Mouse (Mus musculus) liver, embryonic 11.5 days (tissue): ENCODE results near the gene Aldh1a7. TPM values are rescaled to one million over a fixed set of nuclear protein-coding genes. Genes with fewer than 3 reads are reported as not detected.
"Not testable (repeated sequence)": the region's sequence is repeated elsewhere in the genome, so short reads cannot be mapped to it uniquely, and the experiment has no call there.

Experiments
- ATAC-seq: fragments of 200-750 bp; cut with Nextera tagmentation; replicated peaks from 2 replicates; pipeline ENCODE4 v1.8.0; 2017; ENCODE audit warnings: moderate number of reproducible peaks, mild to moderate bottlenecking, moderate TSS enrichment, moderate library complexity; ENCODE audit not compliant: low FRiP score
- DNase-seq: peaks from one replicate; pipeline ENCODE4 v3.0.0-alpha.2; 2017; ENCODE audit warnings: low spot score
- H3K27ac ChIP-seq: fragments of 300-500 bp; sonication (generic); 2 replicates; pipeline ENCODE4 v1.5.1; 2014; ENCODE audit warnings: mild to moderate bottlenecking, low read depth, low read length, control low read depth
- H3K27me3 ChIP-seq: fragments of 300-500 bp; sonication (generic); replicated peaks from 2 replicates; pipeline ENCODE4 v1.6.1; 2014; ENCODE audit warnings: low read length, mixed read lengths; ENCODE audit not compliant: control insufficient read depth, insufficient read depth
- H3K36me3 ChIP-seq: fragments of 300-500 bp; sonication (generic); 2 replicates; pipeline ENCODE4 v1.6.1; 2014; ENCODE audit warnings: mild to moderate bottlenecking, low read length, moderate library complexity, mixed read lengths; ENCODE audit not compliant: control insufficient read depth, insufficient read depth
- H3K4me1 ChIP-seq: fragments of 300-500 bp; sonication (generic); replicated peaks from 2 replicates; pipeline ENCODE4 v1.6.1; 2014; ENCODE audit warnings: low read length, mixed read lengths; ENCODE audit not compliant: control insufficient read depth, insufficient read depth
- H3K4me2 ChIP-seq: fragments of 300-500 bp; sonication (generic); 2 replicates; pipeline ENCODE4 v1.6.1; 2014; ENCODE audit warnings: mild to moderate bottlenecking, control low read depth, moderate library complexity
- H3K4me3 ChIP-seq: fragments of 300-500 bp; sonication (generic); 2 replicates; pipeline ENCODE4 v1.5.1; 2014; ENCODE audit warnings: low read depth, low read length, control low read depth
- H3K9ac ChIP-seq: fragments of 300-500 bp; sonication (generic); 2 replicates; pipeline ENCODE4 v1.6.1; 2014; ENCODE audit warnings: low read depth, low read length, control low read depth
- H3K9me3 ChIP-seq: fragments of 300-500 bp; sonication (generic); 2 replicates; pipeline ENCODE4 v1.6.1; 2016; ENCODE audit warnings: low read length, inconsistent platforms, mixed read lengths; ENCODE audit not compliant: control insufficient read depth
- WGBS: fragments of 180-500 bp; shearing (Covaris S2); extraction: QIAGEN DNeasy Blood & Tissue Kit; methylation state at CpG from one replicate; pipeline ENCODE4 v1.1.7; 2014; 5-methylcytosine and 5-hydroxymethylcytosine counted together
- polyA plus RNA-seq: library from polyadenylated mRNA; unstranded; fragments of >200 nt; fragmentation: Nextera tagmentation; extraction: Ambion mirVana; gene quantifications from 2 replicates; pipeline ENCODE4 v1.2.1, GENCODE M21; 2014

Aldh1a7 gene
- polyA plus RNA-seq, 1 experiment from 2014 or later: 0.96 TPM

- H3K4me1 ChIP-seq: no peaks in the 10 kb centered on the region
- no peaks in the 10 kb centered on the region for H3K9me3 ChIP-seq
- H3K27me3 ChIP-seq: no peaks in the 10 kb centered on the region
- WGBS: 72% methylated on average over 1 of the region's 1 CpGs
- H3K4me2 ChIP-seq: no peak overlapping the region
- no peak overlapping the region for H3K9ac ChIP-seq
- ATAC-seq (no peak; the same call in 1 of the 2 replicates), DNase-seq (no peak)
- no peak overlapping the region for H3K27ac ChIP-seq
- H3K4me3 ChIP-seq: no peak overlapping the region
- no peaks in the 10 kb centered on the region for H3K36me3 ChIP-seq
Observed at GRCm38 (mm10) chr19:20653082-20653676, 74.2 kb downstream of the Aldh1a7 start.

- no peak for ATAC-seq
- H3K4me2 ChIP-seq: no peak overlapping the region
- 39% methylated on average over 2 of the region's 2 CpGs for WGBS
- H3K4me3 ChIP-seq: no peak overlapping the region
- H3K27ac ChIP-seq: no peak overlapping the region
- no peaks in the 10 kb centered on the region for H3K27me3 ChIP-seq
- no peaks in the 10 kb centered on the region for H3K9me3 ChIP-seq
- DNase-seq: no peak
- H3K36me3 ChIP-seq: no peaks in the 10 kb centered on the region
- H3K9ac ChIP-seq: no peak overlapping the region
- H3K4me1 ChIP-seq: no peaks in the 10 kb centered on the region
Observed at GRCm38 (mm10) chr19:20650008-20650407, 77.4 kb downstream of the Aldh1a7 start.

GRCm38 (mm10) chr19:20647496-20647895 lies 79.9 kb downstream of the Aldh1a7 start:
- not testable (repeated sequence) for H3K4me1 ChIP-seq, ATAC-seq, H3K27ac ChIP-seq, H3K27me3 ChIP-seq, H3K4me3 ChIP-seq, H3K9ac ChIP-seq, H3K9me3 ChIP-seq, H3K36me3 ChIP-seq, DNase-seq, H3K4me2 ChIP-seq

GRCm38 (mm10) chr19:20644346-20644745 lies 83.0 kb downstream of the Aldh1a7 start:
- WGBS: 67% methylated on average over 3 of the region's 3 CpGs
- no peak for ATAC-seq

More at GRCm38 (mm10) chr19:20644346-20644745, 83.0 kb downstream of the Aldh1a7 start:
- H3K4me2 ChIP-seq: no peak overlapping the region
- no peak overlapping the region for H3K9ac ChIP-seq
- no peaks in the 10 kb centered on the region for H3K27me3 ChIP-seq
- DNase-seq: no peak
- H3K4me1 ChIP-seq: no peaks in the 10 kb centered on the region
- H3K9me3 ChIP-seq: no peaks in the 10 kb centered on the region
- no peak overlapping the region for H3K4me3 ChIP-seq
- H3K36me3 ChIP-seq: no peaks in the 10 kb centered on the region
- H3K27ac ChIP-seq: no peak overlapping the region

Other genes starting within 250 kb of the Aldh1a7 start
- 0.55 and 1.3 TPM in 2 replicates for gene Aldh1a1, start 234.8 kb downstream of the Aldh1a7 start, polyA plus RNA-seq
- gene Tmc1, start 226.6 kb upstream of the Aldh1a7 start, polyA plus RNA-seq: 0.04 and 0.13 TPM in 2 replicates